Mouse (Mus musculus): ENCODE results near the gene Wfdc15a. TPM values are rescaled to one million over a fixed set of nuclear protein-coding genes. Genes with fewer than 3 reads are reported as not detected.
A peak's percentile ranks its signal among the peaks of the same experiment; 100 is the strongest.

The Wfdc15a gene
- polyA plus RNA-seq, 1 experiment from 2014 or later: not detected

GRCm38 (mm10) chr2:164173394-164173793, 26.5 kb downstream of the Wfdc15a start:
- WGBS (ENCODE audit: insufficient replicate concordance): 37% methylated on average over 3 of the region's 3 CpGs
- no peak overlapping the region for H3K4me2 ChIP-seq
- no peaks in the 10 kb centered on the region for H3K36me3 ChIP-seq (ENCODE audit: control insufficient read depth, insufficient read depth, low read length)
- H3K9ac ChIP-seq (ENCODE audit: low read depth, low read length): no peak overlapping the region
- H3K9me3 ChIP-seq (replicated peaks; ENCODE audit: control insufficient read depth, low read length): no peaks in the 10 kb centered on the region; the same call in 1 of the 2 replicates
- H3K4me3 ChIP-seq (ENCODE audit: low read depth, low read length): no peak overlapping the region
- no peak for ATAC-seq (replicated peaks; ENCODE audit: insufficient number of reproducible peaks, low FRiP score, low TSS enrichment)
- peaks cover 8% of the 10 kb centered on the region for H3K4me1 ChIP-seq (ENCODE audit: control insufficient read depth, insufficient read depth, low read length)
- peaks cover 46% of the 10 kb centered on the region for H3K27me3 ChIP-seq (ENCODE audit: control insufficient read depth, insufficient read depth, low read length)
- no peak overlapping the region for H3K27ac ChIP-seq (ENCODE audit: low read depth, low read length)

DNA sequence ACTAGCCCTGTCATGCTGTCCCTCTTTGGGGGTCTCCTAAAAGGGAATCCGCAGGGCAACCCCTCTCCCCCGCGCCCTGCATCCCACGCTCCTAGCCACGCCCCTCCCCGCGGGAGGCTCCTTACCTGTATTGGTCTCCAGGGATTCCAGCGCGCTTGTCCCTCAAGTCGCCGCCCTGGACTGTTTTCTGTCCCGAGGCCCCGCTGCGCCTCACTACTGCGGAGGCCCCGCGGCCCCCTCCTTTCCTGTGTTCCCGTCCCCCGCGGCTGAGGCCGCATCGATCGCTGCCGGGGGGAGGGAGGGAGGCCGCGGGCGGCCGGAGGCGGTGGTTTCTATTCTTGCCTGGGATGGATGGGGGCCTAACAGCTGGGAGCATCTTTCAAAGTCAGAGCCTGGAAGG, 29.0 kb downstream of the Wfdc15a start, which contains the start of gene Kcns1:
Gene Kcns1, minus strand, starts transcription at position 212 of the 400 bp plus-strand sequence.
- no peak within 1 kb of the TSS for H3K27ac ChIP-seq (ENCODE audit: low read depth, low read length)
- H3K36me3 ChIP-seq (ENCODE audit: control insufficient read depth, insufficient read depth, low read length): no peaks in the 10 kb centered on the region
- no peak within 1 kb of the TSS for H3K9ac ChIP-seq (ENCODE audit: low read depth, low read length)
- whole genome bisulfite sequencing (ENCODE audit: insufficient replicate concordance): under 1% methylated on average over 25 of the region's 29 CpGs
- H3K4me3 ChIP-seq (ENCODE audit: low read depth, low read length): peak within 1 kb of the TSS; percentile 43
- ATAC-seq (replicated peaks; ENCODE audit: insufficient number of reproducible peaks, low FRiP score, low TSS enrichment): no peak
- H3K9me3 ChIP-seq (replicated peaks; ENCODE audit: control insufficient read depth, low read length): no peaks in the 10 kb centered on the region; the same call in 1 of the 2 replicates
- H3K27me3 ChIP-seq (ENCODE audit: control insufficient read depth, insufficient read depth, low read length): peaks cover 62% of the 10 kb centered on the region
- peak within 1 kb of the TSS; percentile 74 for H3K4me2 ChIP-seq
- H3K4me1 ChIP-seq (ENCODE audit: control insufficient read depth, insufficient read depth, low read length): peaks cover 15% of the 10 kb centered on the region

DNA sequence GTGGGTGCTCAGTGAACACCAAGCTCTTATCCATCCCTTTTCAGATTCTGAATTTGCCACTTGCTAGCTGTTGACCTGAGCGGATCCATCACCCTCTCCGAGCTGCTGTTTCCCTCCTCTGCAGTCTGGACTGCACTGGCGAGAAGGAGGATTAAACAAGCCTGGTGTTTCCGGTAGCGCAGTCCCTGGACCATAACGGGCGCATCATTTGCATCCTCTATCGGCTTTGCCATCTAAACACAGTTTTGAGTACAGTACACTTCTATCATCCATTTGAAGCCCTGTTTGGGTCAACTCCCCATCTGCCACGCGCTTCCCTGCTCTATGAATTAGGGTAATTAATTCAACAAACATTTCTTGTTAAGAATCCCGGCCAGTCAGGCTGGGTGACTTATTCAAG, 29.6 kb downstream of the Wfdc15a start:
- no peak for ATAC-seq (replicated peaks; ENCODE audit: insufficient number of reproducible peaks, low FRiP score, low TSS enrichment)
- peaks cover 67% of the 10 kb centered on the region for H3K27me3 ChIP-seq (ENCODE audit: control insufficient read depth, insufficient read depth, low read length)
- H3K4me3 ChIP-seq (ENCODE audit: low read depth, low read length): no peak overlapping the region
- peaks cover 15% of the 10 kb centered on the region for H3K4me1 ChIP-seq (ENCODE audit: control insufficient read depth, insufficient read depth, low read length)
- H3K27ac ChIP-seq (ENCODE audit: low read depth, low read length): no peak overlapping the region
- H3K9me3 ChIP-seq (replicated peaks; ENCODE audit: control insufficient read depth, low read length): no peaks in the 10 kb centered on the region; the same call in 1 of the 2 replicates
- H3K4me2 ChIP-seq: peak overlapping the region; percentile 74; the same call in 1 of the 2 replicates
- no peaks in the 10 kb centered on the region for H3K36me3 ChIP-seq (ENCODE audit: control insufficient read depth, insufficient read depth, low read length)
- WGBS (ENCODE audit: insufficient replicate concordance): 10% methylated on average over 11 of the region's 11 CpGs
- no peak overlapping the region for H3K9ac ChIP-seq (ENCODE audit: low read depth, low read length)

DNA sequence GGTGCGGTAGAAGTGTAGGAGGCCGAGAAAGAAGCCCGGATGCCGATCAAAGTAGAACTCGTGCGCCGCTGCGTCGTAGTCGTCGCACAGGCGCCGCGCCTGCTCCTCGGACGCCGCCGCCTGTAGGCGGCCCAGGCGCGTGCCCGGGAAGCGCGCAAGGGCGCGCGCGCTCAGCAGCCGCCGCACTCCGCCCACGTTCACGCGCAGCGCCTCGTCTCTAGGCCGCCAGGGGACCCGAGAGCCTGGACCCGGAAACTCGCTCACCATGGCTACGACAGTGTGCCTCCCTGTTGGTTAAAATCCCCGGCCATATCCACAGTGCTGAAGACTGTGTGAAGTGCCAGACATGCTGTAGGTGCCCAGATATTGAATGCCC, 31.4 kb downstream of the Wfdc15a start:
- Histone ChIP-seq H3K36me3 (ENCODE audit: control insufficient read depth, insufficient read depth, low read length) (no peaks in the 10 kb centered on the region), H3K4me3 (ENCODE audit: low read depth, low read length) (peak overlapping the region; percentile 43), H3K27me3 (ENCODE audit: control insufficient read depth, insufficient read depth, low read length) (peaks cover 70% of the 10 kb centered on the region), H3K9me3 (replicated peaks; ENCODE audit: control insufficient read depth, low read length) (no peaks in the 10 kb centered on the region; the same call in 1 of the 2 replicates), H3K27ac (ENCODE audit: low read depth, low read length) (no peak overlapping the region), H3K4me1 (ENCODE audit: control insufficient read depth, insufficient read depth, low read length) (peaks cover 15% of the 10 kb centered on the region), H3K4me2 (peak overlapping the region; percentile 65), H3K9ac (ENCODE audit: low read depth, low read length) (no peak overlapping the region)
- 10% methylated on average over 40 of the region's 42 CpGs for WGBS (ENCODE audit: insufficient replicate concordance)
- ATAC-seq (replicated peaks; ENCODE audit: insufficient number of reproducible peaks, low FRiP score, low TSS enrichment): no peak

- H3K9me3 ChIP-seq (replicated peaks; ENCODE audit: control insufficient read depth, low read length): no peaks in the 10 kb centered on the region; the same call in 1 of the 2 replicates
- 11% methylated on average over 89 of the region's 90 CpGs for WGBS (ENCODE audit: insufficient replicate concordance)
- no peak overlapping the region for H3K27ac ChIP-seq (ENCODE audit: low read depth, low read length)
- peaks cover 70% of the 10 kb centered on the region for H3K27me3 ChIP-seq (ENCODE audit: control insufficient read depth, insufficient read depth, low read length)
- peak overlapping the region; percentile 43 for H3K4me3 ChIP-seq (ENCODE audit: low read depth, low read length)
- H3K4me1 ChIP-seq (ENCODE audit: control insufficient read depth, insufficient read depth, low read length): peaks cover 15% of the 10 kb centered on the region
- no peak overlapping the region for H3K9ac ChIP-seq (ENCODE audit: low read depth, low read length)
- no peak for ATAC-seq (replicated peaks; ENCODE audit: insufficient number of reproducible peaks, low FRiP score, low TSS enrichment)
- no peaks in the 10 kb centered on the region for H3K36me3 ChIP-seq (ENCODE audit: control insufficient read depth, insufficient read depth, low read length)
- H3K4me2 ChIP-seq: peak overlapping the region; percentile 65
Measured at GRCm38 (mm10) chr2:164167752-164168570, 32.0 kb downstream of the Wfdc15a start.

DNA sequence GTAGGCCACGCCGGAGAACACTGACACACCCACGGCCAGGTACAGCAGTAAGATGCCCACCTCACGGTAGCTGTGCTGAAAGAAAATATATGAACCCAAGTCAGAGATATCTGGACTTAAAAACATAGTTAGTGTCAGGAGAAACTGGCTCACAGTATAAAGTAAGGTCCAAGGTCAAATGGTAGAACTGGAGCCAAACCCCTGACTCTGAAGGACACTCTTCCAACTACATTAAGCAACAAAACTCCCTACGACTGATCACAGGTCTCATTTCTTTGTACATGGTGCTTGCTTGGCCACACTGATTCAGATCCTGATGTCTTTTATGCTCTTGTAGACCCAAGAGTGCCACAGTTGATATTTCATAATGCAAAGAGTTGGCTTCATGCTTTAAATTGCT, 35.0 kb downstream of the Wfdc15a start:
- Histone ChIP-seq H3K4me2 (no peak overlapping the region), H3K4me3 (ENCODE audit: low read depth, low read length) (no peak overlapping the region), H3K9ac (ENCODE audit: low read depth, low read length) (no peak overlapping the region), H3K27ac (ENCODE audit: low read depth, low read length) (no peak overlapping the region), H3K27me3 (ENCODE audit: control insufficient read depth, insufficient read depth, low read length) (peaks cover 49% of the 10 kb centered on the region), H3K36me3 (ENCODE audit: control insufficient read depth, insufficient read depth, low read length) (no peaks in the 10 kb centered on the region), H3K9me3 (replicated peaks; ENCODE audit: control insufficient read depth, low read length) (no peaks in the 10 kb centered on the region; the same call in 1 of the 2 replicates), H3K4me1 (ENCODE audit: control insufficient read depth, insufficient read depth, low read length) (peaks cover 9% of the 10 kb centered on the region; the same call in 1 of the 2 replicates)
- WGBS (ENCODE audit: insufficient replicate concordance): 79% methylated on average over 5 of the region's 5 CpGs
- no peak for ATAC-seq (replicated peaks; ENCODE audit: insufficient number of reproducible peaks, low FRiP score, low TSS enrichment)

- Histone ChIP-seq H3K9me3 (replicated peaks; ENCODE audit: control insufficient read depth, low read length) (no peaks in the 10 kb centered on the region), H3K27me3 (ENCODE audit: control insufficient read depth, insufficient read depth, low read length) (peaks cover 16% of the 10 kb centered on the region), H3K4me2 (no peak overlapping the region), H3K27ac (ENCODE audit: low read depth, low read length) (no peak overlapping the region), H3K4me3 (ENCODE audit: low read depth, low read length) (no peak overlapping the region), H3K4me1 (ENCODE audit: control insufficient read depth, insufficient read depth, low read length) (no peaks in the 10 kb centered on the region), H3K36me3 (ENCODE audit: control insufficient read depth, insufficient read depth, low read length) (no peaks in the 10 kb centered on the region), H3K9ac (ENCODE audit: low read depth, low read length) (no peak overlapping the region)
- ATAC-seq (replicated peaks; ENCODE audit: insufficient number of reproducible peaks, low FRiP score, low TSS enrichment): no peak
- 71% methylated on average over 11 of the region's 11 CpGs for WGBS (ENCODE audit: insufficient replicate concordance)
Measured at GRCm38 (mm10) chr2:164161515-164162055, 38.3 kb downstream of the Wfdc15a start.

DNA sequence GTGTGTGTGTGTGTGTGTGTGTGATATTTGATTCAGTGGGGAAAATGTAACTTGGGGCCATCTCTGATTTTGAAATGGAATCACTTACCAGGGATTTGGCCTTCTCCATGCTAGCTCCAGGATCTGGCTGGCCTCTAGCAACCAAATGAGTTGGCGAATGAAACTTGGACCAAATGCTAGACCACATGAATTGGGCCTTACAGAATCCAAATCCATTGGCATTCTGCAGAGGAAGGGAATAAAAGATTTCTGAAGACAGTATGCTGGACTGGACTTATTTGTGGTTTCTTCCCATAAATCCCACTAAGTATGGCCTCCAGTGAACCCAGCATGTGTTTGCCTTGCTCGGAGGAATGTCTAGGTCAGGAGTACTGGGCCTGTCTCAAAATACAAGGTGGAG, 41.1 kb downstream of the Wfdc15a start:
- H3K4me3 ChIP-seq (ENCODE audit: low read depth, low read length): no peak overlapping the region
- H3K4me1 ChIP-seq (ENCODE audit: control insufficient read depth, insufficient read depth, low read length): no peaks in the 10 kb centered on the region
- no peaks in the 10 kb centered on the region for H3K27me3 ChIP-seq (ENCODE audit: control insufficient read depth, insufficient read depth, low read length)
- H3K9ac ChIP-seq (ENCODE audit: low read depth, low read length): no peak overlapping the region
- H3K4me2 ChIP-seq: no peak overlapping the region
- H3K9me3 ChIP-seq (replicated peaks; ENCODE audit: control insufficient read depth, low read length): no peaks in the 10 kb centered on the region
- ATAC-seq (replicated peaks; ENCODE audit: insufficient number of reproducible peaks, low FRiP score, low TSS enrichment): no peak
- 79% methylated on average over 2 of the region's 2 CpGs for WGBS (ENCODE audit: insufficient replicate concordance)
- no peak overlapping the region for H3K27ac ChIP-seq (ENCODE audit: low read depth, low read length)
- no peaks in the 10 kb centered on the region for H3K36me3 ChIP-seq (ENCODE audit: control insufficient read depth, insufficient read depth, low read length)

All from heart, embryonic 11.5 days (tissue).